Mouse (Mus musculus): ENCODE results near the gene Adcy6. TPM values are rescaled to one million over a fixed set of nuclear protein-coding genes. Genes with fewer than 3 reads are reported as not detected.
"Not testable (repeated sequence)": the region's sequence is repeated elsewhere in the genome, so short reads cannot be mapped to it uniquely, and the experiment has no call there.

Adcy6 gene
- total RNA-seq, 2 experiments from 2014 or later = 28.8 to 55.8 TPM

- peak; percentile 68 for ATAC-seq (replicated peaks; ENCODE audit: low FRiP score, low TSS enrichment, poor library complexity, severe bottlenecking)
These were observed 3.8 kb downstream of the Adcy6 start for GRCm38 (mm10) chr15:98606051-98606536.

- no peak for ATAC-seq (replicated peaks; ENCODE audit: low FRiP score, low TSS enrichment, poor library complexity, severe bottlenecking)
These were observed 5.8 kb downstream of the Adcy6 start for GRCm38 (mm10) chr15:98604041-98604575.

- ATAC-seq (replicated peaks; ENCODE audit: low FRiP score, low TSS enrichment, poor library complexity, severe bottlenecking) = peak; percentile 29; the same call in 1 of the 2 replicates
These were observed 6.9 kb downstream of the Adcy6 start for GRCm38 (mm10) chr15:98602921-98603458.

GRCm38 (mm10) chr15:98602191-98602881 is 7.5 kb downstream of the Adcy6 start:
- peak; percentile 58 for ATAC-seq (replicated peaks; ENCODE audit: low FRiP score, low TSS enrichment, poor library complexity, severe bottlenecking)

- peak; percentile 41 for ATAC-seq (replicated peaks; ENCODE audit: low FRiP score, low TSS enrichment, poor library complexity, severe bottlenecking)
These were observed 8.1 kb downstream of the Adcy6 start for GRCm38 (mm10) chr15:98601832-98602190.

GRCm38 (mm10) chr15:98600036-98600709 is 9.7 kb downstream of the Adcy6 start:
- no peak for ATAC-seq (replicated peaks; ENCODE audit: low FRiP score, low TSS enrichment, poor library complexity, severe bottlenecking)

GRCm38 (mm10) chr15:98596609-98597008 is 13.3 kb downstream of the Adcy6 start:
- no peak for ATAC-seq (replicated peaks; ENCODE audit: low FRiP score, low TSS enrichment, poor library complexity, severe bottlenecking)

- ATAC-seq (replicated peaks; ENCODE audit: low FRiP score, low TSS enrichment, poor library complexity, severe bottlenecking) = no peak
These were observed 14.8 kb downstream of the Adcy6 start for GRCm38 (mm10) chr15:98595049-98595448.

GRCm38 (mm10) chr15:98594193-98594592 is 15.7 kb downstream of the Adcy6 start:
- no peak for ATAC-seq (replicated peaks; ENCODE audit: low FRiP score, low TSS enrichment, poor library complexity, severe bottlenecking)

GRCm38 (mm10) chr15:98591396-98591795 is 18.5 kb downstream of the Adcy6 start:
- no peak for ATAC-seq (replicated peaks; ENCODE audit: low FRiP score, low TSS enrichment, poor library complexity, severe bottlenecking)

GRCm38 (mm10) chr15:98589640-98590336 is 20.1 kb downstream of the Adcy6 start:
- ATAC-seq (replicated peaks; ENCODE audit: low FRiP score, low TSS enrichment, poor library complexity, severe bottlenecking) = peak; percentile 11; the same call in 1 of the 2 replicates

GRCm38 (mm10) chr15:98587751-98588150 is 22.1 kb downstream of the Adcy6 start:
- ATAC-seq (replicated peaks; ENCODE audit: low FRiP score, low TSS enrichment, poor library complexity, severe bottlenecking) = no peak

- ATAC-seq (replicated peaks; ENCODE audit: low FRiP score, low TSS enrichment, poor library complexity, severe bottlenecking) = not testable (repeated sequence)
These were observed 23.7 kb downstream of the Adcy6 start for GRCm38 (mm10) chr15:98586141-98586540.

GRCm38 (mm10) chr15:98585421-98585820 is 24.5 kb downstream of the Adcy6 start:
- no peak for ATAC-seq (replicated peaks; ENCODE audit: low FRiP score, low TSS enrichment, poor library complexity, severe bottlenecking)

GRCm38 (mm10) chr15:98582996-98583395 is 26.9 kb downstream of the Adcy6 start:
- no peak for ATAC-seq (replicated peaks; ENCODE audit: low FRiP score, low TSS enrichment, poor library complexity, severe bottlenecking)

GRCm38 (mm10) chr15:98582410-98582809 is 27.5 kb downstream of the Adcy6 start:
- ATAC-seq (replicated peaks; ENCODE audit: low FRiP score, low TSS enrichment, poor library complexity, severe bottlenecking) = no peak

GRCm38 (mm10) chr15:98579795-98580464 is 29.9 kb downstream of the Adcy6 start:
- ATAC-seq (replicated peaks; ENCODE audit: low FRiP score, low TSS enrichment, poor library complexity, severe bottlenecking) = peak; percentile 92

- no peak for ATAC-seq (replicated peaks; ENCODE audit: low FRiP score, low TSS enrichment, poor library complexity, severe bottlenecking)
These were observed 30.6 kb downstream of the Adcy6 start for GRCm38 (mm10) chr15:98579310-98579709.

GRCm38 (mm10) chr15:98573293-98573692 is 36.6 kb downstream of the Adcy6 start:
- no peak for ATAC-seq (replicated peaks; ENCODE audit: low FRiP score, low TSS enrichment, poor library complexity, severe bottlenecking)

All from megakaryocyte-erythroid progenitor cell, adult 5-6 weeks (primary cell).